Mouse (Mus musculus): ENCODE results near the gene Mamstr. TPM values are rescaled to one million over a fixed set of nuclear protein-coding genes. Genes with fewer than 3 reads are reported as not detected.

Gene Mamstr
- total RNA-seq, 2 experiments from 2014 or later = 3.5 to 3.9 TPM

DNA sequence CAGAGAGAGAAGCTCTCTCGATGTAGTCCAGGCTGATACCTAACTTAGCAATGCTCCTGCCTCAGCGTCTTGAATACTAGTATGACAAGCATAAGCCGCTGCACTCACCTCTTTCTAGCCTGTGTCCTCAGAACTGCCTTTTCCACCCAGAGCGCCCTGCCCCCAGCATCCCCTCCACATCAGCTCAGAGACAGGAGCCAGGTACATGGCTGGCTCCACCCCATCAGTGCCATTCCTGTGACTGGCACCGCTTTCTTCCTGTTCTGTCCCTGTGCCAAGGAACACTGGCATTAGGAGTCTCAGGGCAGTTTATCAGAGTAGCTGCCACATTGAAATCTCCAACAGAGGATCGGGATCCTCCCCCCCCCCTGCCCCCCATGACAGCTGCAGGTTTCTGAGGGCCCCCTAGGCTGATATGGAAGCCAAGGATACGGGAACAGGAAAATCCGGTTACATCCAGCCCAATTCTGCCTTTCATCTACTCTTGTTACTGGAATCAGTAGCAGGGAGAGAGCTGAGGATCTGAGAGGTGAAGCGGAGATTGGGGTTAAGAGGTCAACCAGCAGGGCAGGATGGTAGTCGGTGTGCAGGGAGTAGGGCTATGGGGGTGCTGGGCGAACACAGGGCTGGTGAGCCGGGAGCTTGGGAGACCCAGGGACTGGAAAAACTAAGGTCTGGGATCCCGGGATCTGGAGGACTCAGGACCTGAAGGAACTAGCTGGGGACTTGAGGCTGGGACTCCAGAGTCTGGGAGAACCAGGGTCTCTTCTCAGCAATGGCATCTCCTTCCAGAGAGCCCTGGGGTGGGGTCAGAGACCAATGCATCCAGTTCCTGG is 25.7 kb downstream of the Mamstr start:
- no peak for TF ChIP-seq CTCF (IDR thresholded peaks at IDR 0.05)
- H3K4me3 ChIP-seq = no peak overlapping the region

DNA sequence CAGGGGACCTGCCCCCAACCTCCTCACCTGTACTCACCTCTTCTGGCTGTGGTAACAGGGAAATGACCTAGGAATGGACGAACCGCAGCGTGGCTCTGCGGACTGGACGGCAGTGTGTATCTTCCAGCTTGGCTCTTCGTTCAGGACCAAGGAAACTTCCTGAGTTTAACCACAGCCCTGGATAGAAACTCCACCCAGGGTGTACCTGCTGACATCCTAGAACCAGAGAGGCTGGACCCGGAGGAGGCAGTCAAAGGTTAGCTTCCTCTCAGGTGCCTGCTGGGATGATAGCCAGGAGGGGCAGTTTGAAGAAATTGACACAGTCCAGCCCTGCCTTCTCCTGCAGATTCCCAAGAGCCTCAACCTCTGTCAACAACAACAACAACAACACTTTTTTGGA is 26.4 kb downstream of the Mamstr start, which contains the start of gene Fut2:
Gene Fut2, minus strand, starts transcription at position 234 of the 400 bp plus-strand sequence.
- intact Hi-C loops (cut with DNase I) = no loop called here
- no peak for DNase-seq (ENCODE audit: extremely low spot score in 1 of 2, low spot score in 2 of 2)
- no peak for TF ChIP-seq CTCF (IDR thresholded peaks at IDR 0.05)
- Histone ChIP-seq H3K4me3 (no peak within 1 kb of the TSS), H3K27ac (no peak within 1 kb of the TSS)

More for the DNA sequence above, 25.7 kb downstream of the Mamstr start:
- intact Hi-C loops (cut with DNase I) = no loop called here
- DNase-seq (ENCODE audit: extremely low spot score in 1 of 2, low spot score in 2 of 2) = no peak
- H3K27ac ChIP-seq = no peak overlapping the region

- TF ChIP-seq CTCF (IDR thresholded peaks at IDR 0.05) = no peak
- intact Hi-C loops (cut with DNase I) = no loop called here
- Histone ChIP-seq H3K27ac (no peak overlapping the region), H3K4me3 (no peak overlapping the region)
- DNase-seq (ENCODE audit: extremely low spot score in 1 of 2, low spot score in 2 of 2) = no peak
These were observed 28.0 kb downstream of the Mamstr start for GRCm38 (mm10) chr7:45667761-45668160.

- Histone ChIP-seq H3K4me3 (no peak overlapping the region), H3K27ac (no peak overlapping the region)
- peak; percentile 26 for TF ChIP-seq CTCF (IDR thresholded peaks at IDR 0.05)
- DNase-seq (ENCODE audit: extremely low spot score in 1 of 2, low spot score in 2 of 2) = no peak
- intact Hi-C loops (cut with DNase I) = no loop called here
These were observed 29.1 kb downstream of the Mamstr start for GRCm38 (mm10) chr7:45668921-45669320.

DNA sequence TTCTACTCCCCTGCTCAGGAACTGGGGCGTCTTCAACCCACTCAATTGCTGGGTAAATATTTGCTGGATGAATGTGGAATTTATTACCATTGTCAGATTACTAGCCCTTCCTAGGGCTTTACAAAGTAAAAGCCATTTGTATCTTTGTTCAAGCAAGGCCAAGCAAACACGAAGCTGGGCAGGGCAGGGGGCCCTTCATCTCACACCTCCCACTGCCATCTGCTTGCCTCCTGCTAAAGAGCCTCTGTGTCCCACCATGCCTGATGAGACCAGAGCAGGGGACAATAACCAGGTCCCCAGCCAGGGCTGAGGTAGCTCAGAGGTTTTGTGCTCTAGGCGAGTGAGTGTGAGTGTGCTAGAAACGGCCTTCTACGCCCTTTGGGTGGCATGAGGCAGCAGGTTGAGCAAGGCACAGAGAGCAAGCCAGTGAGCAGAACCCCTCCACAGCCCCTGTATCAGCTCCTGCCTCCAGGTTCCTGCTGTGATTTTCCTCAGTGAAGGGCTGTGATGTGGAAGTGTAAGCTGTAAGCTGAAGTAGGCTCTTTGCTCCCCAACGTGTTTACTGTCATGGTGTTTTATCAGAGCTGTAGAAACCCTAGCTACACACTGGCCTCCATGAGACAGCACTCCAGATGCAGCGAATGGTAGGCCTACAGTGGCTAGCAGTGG is 38.0 kb downstream of the Mamstr start:
- no peak overlapping the region for H3K27ac ChIP-seq
- TF ChIP-seq CTCF (IDR thresholded peaks at IDR 0.05) = no peak
- intact Hi-C loops (cut with DNase I) = no loop called here
- DNase-seq (ENCODE audit: extremely low spot score in 1 of 2, low spot score in 2 of 2) = no peak
- no peak overlapping the region for H3K4me3 ChIP-seq

DNA sequence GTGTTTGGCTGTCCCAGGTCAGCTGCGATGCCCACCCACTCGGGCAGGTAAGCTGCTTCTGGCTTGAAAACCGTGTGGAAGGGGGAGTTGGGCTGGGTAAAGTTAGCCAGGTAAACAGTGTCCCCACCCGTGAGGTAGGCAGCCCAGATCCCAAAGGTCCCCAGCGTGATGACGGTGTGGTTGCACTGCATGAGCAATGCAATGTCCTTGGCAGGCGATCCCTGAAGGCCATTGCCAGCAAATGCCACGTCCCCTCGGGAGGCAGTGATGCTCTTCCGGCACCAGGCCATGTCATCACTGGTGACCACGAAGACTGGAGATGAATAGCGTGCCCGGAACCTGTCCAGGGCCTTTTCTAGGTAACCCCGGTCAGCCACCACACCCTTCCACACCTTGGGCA is 38.7 kb downstream of the Mamstr start:
- intact Hi-C loops (cut with DNase I) = no loop called here
- DNase-seq (ENCODE audit: extremely low spot score in 1 of 2, low spot score in 2 of 2) = no peak
- Histone ChIP-seq H3K4me3 (no peak overlapping the region), H3K27ac (no peak overlapping the region)
- TF ChIP-seq CTCF (IDR thresholded peaks at IDR 0.05) = no peak

- intact Hi-C loops (cut with DNase I) = loop anchor here (5.0 kb wide), 1 partner anchor 213 kb away; the partner anchor contains the start of gene Bax
- Histone ChIP-seq H3K4me3 (no peak overlapping the region), H3K27ac (peak overlapping the region; percentile 53; the same call in 1 of the 2 replicates)
- no peak for TF ChIP-seq CTCF (IDR thresholded peaks at IDR 0.05)
- DNase-seq (ENCODE audit: extremely low spot score in 1 of 2, low spot score in 2 of 2) = no peak
These were observed 40.3 kb downstream of the Mamstr start for GRCm38 (mm10) chr7:45679966-45680621.

- no peak overlapping the region for H3K27ac ChIP-seq
- no peak for DNase-seq (ENCODE audit: extremely low spot score in 1 of 2, low spot score in 2 of 2)
- intact Hi-C loops (cut with DNase I) = loop anchor here (5.0 kb wide), 1 partner anchor 214 kb away; the partner anchor contains the start of gene Bax
- TF ChIP-seq CTCF (IDR thresholded peaks at IDR 0.05) = no peak
- H3K4me3 ChIP-seq = no peak overlapping the region
These were observed 41.4 kb downstream of the Mamstr start for GRCm38 (mm10) chr7:45681046-45681736.

DNA sequence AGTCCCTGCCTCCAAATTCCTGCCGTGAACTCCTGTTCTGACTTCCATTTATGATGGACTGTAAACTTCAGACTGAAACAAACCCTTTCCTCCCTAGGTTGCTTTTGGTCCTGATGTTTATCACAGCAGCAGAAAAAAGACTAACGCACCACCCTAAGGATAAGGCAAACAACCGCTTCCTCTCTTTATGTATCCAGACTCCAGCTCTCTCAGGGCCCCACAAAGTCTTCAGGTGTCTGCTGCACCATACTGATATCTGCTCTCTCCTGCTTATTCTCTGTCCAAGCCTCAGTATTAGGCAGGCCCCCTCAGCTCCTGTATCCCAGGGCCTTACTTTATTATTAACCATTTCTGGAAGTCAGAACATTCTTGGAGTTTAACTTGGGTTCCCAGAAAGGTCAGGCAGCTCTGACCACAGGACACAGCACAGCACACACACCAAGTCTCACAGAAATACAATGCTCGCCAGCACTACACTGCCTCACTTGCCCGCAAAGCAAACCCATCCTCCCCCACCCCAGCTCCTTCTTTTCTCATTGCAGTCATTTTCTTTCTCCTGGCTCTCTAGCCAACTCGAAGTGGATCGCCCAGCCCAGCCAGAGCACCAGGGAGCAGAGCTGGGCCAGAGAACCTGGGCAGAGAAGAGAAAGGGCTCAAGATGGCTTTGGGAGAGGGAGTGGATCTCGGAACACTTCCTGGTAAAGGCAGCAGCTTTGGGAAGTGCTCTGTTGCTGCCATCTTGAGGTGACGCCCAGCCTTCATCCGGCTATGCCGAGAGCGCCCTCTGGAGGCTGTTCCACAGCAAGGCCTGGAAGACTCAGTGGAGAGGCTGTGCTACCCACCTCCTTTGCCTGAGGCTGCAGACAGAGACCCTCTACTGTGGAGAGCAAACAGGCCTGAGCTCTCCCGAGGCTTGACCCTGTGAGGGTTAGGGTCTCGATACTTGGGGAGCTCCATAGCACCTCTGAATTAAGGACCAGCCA is 42.7 kb downstream of the Mamstr start:
- Histone ChIP-seq H3K4me3 (no peak overlapping the region; the same call in 1 of the 2 replicates), H3K27ac (peak overlapping the region; percentile 69)
- DNase-seq (ENCODE audit: extremely low spot score in 1 of 2, low spot score in 2 of 2) = peak; percentile 83 to 84
- intact Hi-C loops (cut with DNase I) = loop anchor here (2.0 to 5.0 kb wide), 2 partner anchors 90 to 215 kb away; partner anchors contain the start of gene Bax
- peak; percentile 99 for TF ChIP-seq CTCF (IDR thresholded peaks at IDR 0.05)

- intact Hi-C loops (cut with DNase I) = loop anchor here (2.0 to 5.0 kb wide), 2 partner anchors 91 to 216 kb away; partner anchors contain the start of gene Bax
- TF ChIP-seq CTCF (IDR thresholded peaks at IDR 0.05) = no peak
- no peak for DNase-seq (ENCODE audit: extremely low spot score in 1 of 2, low spot score in 2 of 2)
- Histone ChIP-seq H3K4me3 (peak within 1 kb of the TSS; percentile 11), H3K27ac (peak within 1 kb of the TSS; percentile 28; the same call in 1 of the 2 replicates)
These were observed 43.7 kb downstream of the Mamstr start, which contains the start of gene Ntn5 for GRCm38 (mm10) chr7:45683396-45684050. Gene Ntn5 (plus strand): TSS chr7:45684022.
